Mouse (Mus musculus) neural tube, embryonic 11.5 days (tissue): ENCODE data around the gene Apbb1ip. TPM values are rescaled to one million over a fixed set of nuclear protein-coding genes. Genes with fewer than 3 reads are reported as not detected.
"Not testable (repeated sequence)": the region's sequence is repeated elsewhere in the genome, so short reads cannot be mapped to it uniquely, and the experiment has no call there.

ENCODE experiments used
- ATAC-seq: fragments of 200-750 bp; cut with Nextera tagmentation; 2 replicates; pipeline ENCODE4 v1.8.0; 2017; ENCODE audit warnings: moderate number of reproducible peaks, mild to moderate bottlenecking, moderate TSS enrichment, moderate library complexity; ENCODE audit not compliant: insufficient read depth, low FRiP score, low TSS enrichment
- DNase-seq: peaks from one replicate; pipeline ENCODE4 v3.0.0-alpha.2; 2015; ENCODE audit warnings: low spot score
- H3K27ac ChIP-seq: fragments of 300-500 bp; sonication (generic); 2 replicates; pipeline ENCODE4 v1.5.1; 2014; ENCODE audit warnings: low read depth, mild to moderate bottlenecking, low read length
- H3K27me3 ChIP-seq: fragments of 300-500 bp; sonication (generic); 2 replicates; pipeline ENCODE4 v1.6.1; 2014; ENCODE audit warnings: mild to moderate bottlenecking, low read length, mixed read lengths; ENCODE audit not compliant: control insufficient read depth, insufficient read depth
- H3K36me3 ChIP-seq: fragments of 300-500 bp; sonication (generic); 2 replicates; pipeline ENCODE4 v1.6.1; 2014; ENCODE audit warnings: mild to moderate bottlenecking, low read length, moderate library complexity, mixed read lengths; ENCODE audit not compliant: control insufficient read depth, insufficient read depth
- H3K4me1 ChIP-seq: fragments of 300-500 bp; sonication (generic); 2 replicates; pipeline ENCODE4 v1.6.1; 2014; ENCODE audit warnings: low read length, mixed read lengths; ENCODE audit not compliant: control insufficient read depth, insufficient read depth
- H3K4me2 ChIP-seq: fragments of 300-500 bp; sonication (generic); 2 replicates; pipeline ENCODE4 v1.6.1; 2014; ENCODE audit warnings: low read depth, mild to moderate bottlenecking, moderate library complexity
- H3K4me3 ChIP-seq: fragments of 300-500 bp; sonication (generic); 2 replicates; pipeline ENCODE4 v1.5.1; 2014; ENCODE audit warnings: low read depth, low read length
- H3K9ac ChIP-seq: fragments of 300-500 bp; sonication (generic); 2 replicates; pipeline ENCODE4 v1.6.1; 2014; ENCODE audit warnings: mild to moderate bottlenecking, low read length
- H3K9me3 ChIP-seq: fragments of 300-500 bp; sonication (generic); 2 replicates; pipeline ENCODE4 v1.6.1; 2016; ENCODE audit warnings: low read length; ENCODE audit not compliant: control insufficient read depth
- WGBS: fragments of 180-500 bp; shearing (Covaris S2); extraction: QIAGEN DNeasy Blood & Tissue Kit; methylation state at CpG from one replicate; pipeline ENCODE4 v1.1.7; 2014; 5-methylcytosine and 5-hydroxymethylcytosine counted together
- polyA plus RNA-seq: library from polyadenylated mRNA; unstranded; fragments of >200 nt; fragmentation: Nextera tagmentation; extraction: Ambion mirVana; gene quantifications from 2 replicates; pipeline ENCODE4 v1.2.1, GENCODE M21; 2014

Apbb1ip gene
- polyA plus RNA-seq, 1 experiment from 2014 or later: 0.27 TPM

- H3K4me1 ChIP-seq: no peaks in the 10 kb centered on the region
- H3K36me3 ChIP-seq: no peaks in the 10 kb centered on the region
- H3K27ac ChIP-seq: no peak overlapping the region
- H3K4me3 ChIP-seq: no peak overlapping the region
- 78% methylated on average over 2 of the region's 2 CpGs for WGBS
- H3K9me3 ChIP-seq: no peaks in the 10 kb centered on the region
- DNase-seq (no peak), ATAC-seq (no peak)
- H3K4me2 ChIP-seq: no peak overlapping the region
- no peak overlapping the region for H3K9ac ChIP-seq
- no peaks in the 10 kb centered on the region for H3K27me3 ChIP-seq
Observed at GRCm38 (mm10) chr2:22822293-22822692, 48.4 kb downstream of the Apbb1ip start.

GRCm38 (mm10) chr2:22845514-22845913 lies 71.6 kb downstream of the Apbb1ip start:
- DNase-seq (no peak), ATAC-seq (no peak)
- Histone ChIP-seq H3K4me3 (no peak overlapping the region), H3K4me2 (no peak overlapping the region), H3K9me3 (no peaks in the 10 kb centered on the region), H3K4me1 (no peaks in the 10 kb centered on the region), H3K27ac (no peak overlapping the region), H3K9ac (no peak overlapping the region), H3K27me3 (no peaks in the 10 kb centered on the region), H3K36me3 (no peaks in the 10 kb centered on the region)
- 92% methylated on average over 4 of the region's 4 CpGs for WGBS

GRCm38 (mm10) chr2:22851900-22852299 lies 78.0 kb downstream of the Apbb1ip start:
- Histone ChIP-seq H3K4me1 (no peaks in the 10 kb centered on the region), H3K27ac (no peak overlapping the region), H3K9me3 (no peaks in the 10 kb centered on the region), H3K36me3 (no peaks in the 10 kb centered on the region), H3K27me3 (no peaks in the 10 kb centered on the region), H3K4me2 (no peak overlapping the region), H3K9ac (no peak overlapping the region), H3K4me3 (no peak overlapping the region)
- ATAC-seq (no peak), DNase-seq (no peak)
- 81% methylated on average over 4 of the region's 4 CpGs for WGBS

GRCm38 (mm10) chr2:22857501-22857900 lies 83.6 kb downstream of the Apbb1ip start:
- no peaks in the 10 kb centered on the region for H3K9me3 ChIP-seq
- no peaks in the 10 kb centered on the region for H3K27me3 ChIP-seq
- 43% methylated on average over 3 of the region's 3 CpGs for WGBS
- no peak overlapping the region for H3K27ac ChIP-seq
- no peaks in the 10 kb centered on the region for H3K36me3 ChIP-seq
- DNase-seq (no peak), ATAC-seq (peak; percentile 55; the same call in 1 of the 2 replicates)
- H3K4me2 ChIP-seq: no peak overlapping the region
- H3K4me1 ChIP-seq: no peaks in the 10 kb centered on the region
- H3K4me3 ChIP-seq: no peak overlapping the region
- H3K9ac ChIP-seq: no peak overlapping the region

- no peak for DNase-seq
- H3K36me3 ChIP-seq: no peaks in the 10 kb centered on the region
- 81% methylated on average over 2 of the region's 2 CpGs for WGBS
- no peaks in the 10 kb centered on the region for H3K4me1 ChIP-seq
- no peak overlapping the region for H3K27ac ChIP-seq
- H3K27me3 ChIP-seq: no peaks in the 10 kb centered on the region
- H3K9ac ChIP-seq: no peak overlapping the region
- no peak overlapping the region for H3K4me3 ChIP-seq
- no peak for ATAC-seq
- H3K9me3 ChIP-seq: no peaks in the 10 kb centered on the region
- H3K4me2 ChIP-seq: no peak overlapping the region
Observed at GRCm38 (mm10) chr2:22862194-22862593, 88.3 kb downstream of the Apbb1ip start.

GRCm38 (mm10) chr2:22864394-22865037 lies 90.6 kb downstream of the Apbb1ip start:
- ATAC-seq (peak; percentile 89), DNase-seq (peak; percentile 67)
- H3K9me3 ChIP-seq, H3K4me3 ChIP-seq, H3K36me3 ChIP-seq, H3K9ac ChIP-seq, H3K27me3 ChIP-seq, H3K4me1 ChIP-seq, H3K27ac ChIP-seq, H3K4me2 ChIP-seq: not testable (repeated sequence)
- 6% methylated on average over 6 of the region's 6 CpGs for WGBS

GRCm38 (mm10) chr2:22865818-22866217 lies 91.9 kb downstream of the Apbb1ip start:
- no peaks in the 10 kb centered on the region for H3K27me3 ChIP-seq
- H3K36me3 ChIP-seq: no peaks in the 10 kb centered on the region
- DNase-seq: no peak
- no peak overlapping the region for H3K4me3 ChIP-seq
- H3K27ac ChIP-seq: no peak overlapping the region
- WGBS: 92% methylated on average over 1 of the region's 1 CpGs
- H3K9ac ChIP-seq: no peak overlapping the region
- H3K4me2 ChIP-seq: no peak overlapping the region
- H3K4me1 ChIP-seq: no peaks in the 10 kb centered on the region
- no peak for ATAC-seq
- H3K9me3 ChIP-seq: no peaks in the 10 kb centered on the region

GRCm38 (mm10) chr2:22866894-22867424 lies 93.1 kb downstream of the Apbb1ip start:
- Histone ChIP-seq H3K36me3 (no peaks in the 10 kb centered on the region), H3K4me1 (no peaks in the 10 kb centered on the region), H3K4me3 (no peak overlapping the region), H3K27me3 (no peaks in the 10 kb centered on the region), H3K9me3 (no peaks in the 10 kb centered on the region), H3K4me2 (no peak overlapping the region), H3K27ac (no peak overlapping the region), H3K9ac (no peak overlapping the region)
- DNase-seq: no peak
- 78% methylated on average over 7 of the region's 7 CpGs for WGBS
- ATAC-seq: no peak

- no peak overlapping the region for H3K4me3 ChIP-seq
- H3K9me3 ChIP-seq: no peaks in the 10 kb centered on the region
- H3K27me3 ChIP-seq: no peaks in the 10 kb centered on the region
- ATAC-seq: no peak
- H3K4me2 ChIP-seq: no peak overlapping the region
- no peak overlapping the region for H3K27ac ChIP-seq
- DNase-seq: no peak
- H3K4me1 ChIP-seq: no peaks in the 10 kb centered on the region
- H3K36me3 ChIP-seq: no peaks in the 10 kb centered on the region
- no peak overlapping the region for H3K9ac ChIP-seq
- 86% methylated on average over 1 of the region's 1 CpGs for WGBS
Observed at GRCm38 (mm10) chr2:22873159-22873558, 99.3 kb downstream of the Apbb1ip start.
